ENCODE assay signal across 22 mouse cellular contexts in the genomic region with DNA sequence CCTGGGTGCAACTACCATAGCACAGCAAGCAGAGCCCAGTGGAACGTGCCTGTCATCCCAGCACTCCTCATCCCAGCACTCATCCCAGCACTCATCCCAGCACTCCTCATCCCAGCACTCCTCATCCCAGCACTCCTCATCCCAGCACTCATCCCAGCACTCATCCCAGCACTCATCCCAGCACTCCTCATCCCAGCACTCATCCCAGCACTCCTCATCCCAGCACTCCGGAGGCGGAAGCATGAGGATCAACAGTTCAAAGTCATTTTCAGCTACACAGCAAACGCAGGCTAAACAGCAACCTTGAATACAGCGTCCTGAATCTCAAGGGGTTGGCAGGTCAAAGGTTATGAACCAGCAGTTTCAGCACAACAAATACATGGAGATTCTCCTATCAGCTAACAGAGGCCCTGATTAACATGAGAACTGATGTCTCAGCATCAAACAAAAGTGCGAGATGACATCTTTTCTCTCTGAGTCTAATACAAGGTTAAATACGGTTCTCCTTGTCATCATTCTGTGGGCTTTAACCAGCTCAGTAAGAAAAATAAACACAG.
A peak's percentile ranks its signal among the peaks of the same experiment; 100 is the strongest.
DNase-seq lines count a peak whose midpoint lies in the region; ATAC-seq and TF ChIP-seq lines count a peak whose summit lies in the region.
"Had no signal": no experiment of that assay in that cellular context is flagged by ENCODE, and none has a peak within 500 bp of the region (broad histone marks: within the 10 kb centered on the region; RNA-seq: fewer than 3 reads in every experiment).

No protein-coding gene starts in this region.

- no peaks in the 10 kb centered on the region for H3K9me3 ChIP-seq in hindbrain, embryonic 11.5 days (ENCODE audit: control insufficient read depth, low read length)
- no peaks in the 10 kb centered on the region for H3K9me3 ChIP-seq in hindbrain, embryonic 16.5 days (ENCODE audit: control insufficient read depth, low read length)
- H3K9me3 ChIP-seq in ES-E14 (ENCODE audit: control insufficient read depth, insufficient read depth, low read depth, low read length) = no peaks in the 10 kb centered on the region
- no peaks in the 10 kb centered on the region for H3K9me3 ChIP-seq in embryonic facial prominence, embryonic 10.5 days
- H3K9me3 ChIP-seq: embryonic facial prominence, embryonic 15.5 days; forebrain, embryonic 10.5 days; heart, embryonic 12.5 days; hindbrain, embryonic 15.5 days had no signal

- no peak overlapping the region for H3K9ac ChIP-seq in hindbrain, embryonic 11.5 days (ENCODE audit: low read depth, low read length)
- H3K9ac ChIP-seq in hindbrain, embryonic 16.5 days (ENCODE audit: low read depth, low read length) = no peak overlapping the region
- H3K9ac ChIP-seq in ES-E14 (ENCODE audit: insufficient read depth, low read depth, low read length, poor library complexity, severe bottlenecking) = no peak overlapping the region
- H3K9ac ChIP-seq: embryonic facial prominence, embryonic 15.5 days; heart, embryonic 12.5 days; hindbrain, embryonic 15.5 days had no signal

- 36% methylated on average over 7 of the region's 7 CpGs for WGBS in hindbrain, embryonic 11.5 days
- 44% methylated on average over 7 of the region's 7 CpGs for WGBS in hindbrain, embryonic 16.5 days
- 54% methylated on average over 7 of the region's 7 CpGs for whole genome bisulfite sequencing in embryonic facial prominence, embryonic 10.5 days

- in situ Hi-C loops in ES-E14 (cut with MboI; ENCODE audit: low sequenced_read_pairs in 2 of 2, unreplicated experiment in 2 of 2) = no loop called here

- H3K27me3 ChIP-seq in hindbrain, embryonic 11.5 days (ENCODE audit: control insufficient read depth, insufficient read depth, low read length) = no peaks in the 10 kb centered on the region
- H3K27me3 ChIP-seq in hindbrain, embryonic 16.5 days (replicated peaks; ENCODE audit: control insufficient read depth, insufficient read depth, low read length) = no peaks in the 10 kb centered on the region
- no peaks in the 10 kb centered on the region for H3K27me3 ChIP-seq in embryonic facial prominence, embryonic 10.5 days (replicated peaks; ENCODE audit: low read depth, poor library complexity, severe bottlenecking)
- H3K27me3 ChIP-seq: embryonic facial prominence, embryonic 15.5 days; heart, embryonic 12.5 days; hindbrain, embryonic 15.5 days had no signal

- peak; percentile 14 for DNase-seq in hindbrain, embryonic 11.5 days (ENCODE audit: low spot score)
- DNase-seq in ES-E14 (ENCODE audit: low read depth, low spot score) = peak; percentile 25
- DNase-seq in WW6 (ENCODE audit: low read depth, low spot score) = peak; percentile 5
- DNase-seq in embryonic facial prominence, embryonic 10.5 days (ENCODE audit: low spot score) = peak; percentile 3
- DNase-seq in T-cell, adult 2 months (ENCODE audit: low spot score) = no peak
- DNase-seq in cerebellum, adult 9-10 months = no peak
- DNase-seq: adrenal gland, postnatal 14 days; cerebellum, adult 11-12 months; cerebellum, postnatal 10 days; gastrocnemius, adult 2 months; gastrocnemius, postnatal 25 days; kidney, adult 8-10 months had no signal

- H3K4me3 ChIP-seq in hindbrain, embryonic 11.5 days (ENCODE audit: low read depth, low read length) = no peak overlapping the region
- no peak overlapping the region for H3K4me3 ChIP-seq in hindbrain, embryonic 16.5 days (ENCODE audit: low read length)
- no peak overlapping the region for H3K4me3 ChIP-seq in ES-E14 (ENCODE audit: insufficient read depth in 1 of 2, low read depth in 1 of 2, low read length in 2 of 2, poor library complexity in 1 of 2, severe bottlenecking in 1 of 2)
- no peak overlapping the region for H3K4me3 ChIP-seq in embryonic facial prominence, embryonic 10.5 days
- H3K4me3 ChIP-seq: embryonic facial prominence, embryonic 15.5 days; erythroblast, embryonic 14.5 days; forebrain, embryonic 10.5 days; gastrocnemius, adult 2 months; heart, embryonic 12.5 days; hindbrain, embryonic 10.5 days; hindbrain, embryonic 15.5 days had no signal

- no peak for ATAC-seq in hindbrain, embryonic 11.5 days (ENCODE audit: low FRiP score)
- no peak for ATAC-seq in hindbrain, embryonic 16.5 days
- ATAC-seq: forebrain, embryonic 14.5 days; inflammation-experienced regulatory T-cells, adult 6 months; intestine, postnatal 0 days had no signal

- H3K4me1 ChIP-seq in hindbrain, embryonic 11.5 days (replicated peaks; ENCODE audit: control insufficient read depth, insufficient read depth, low read length) = no peaks in the 10 kb centered on the region
- no peaks in the 10 kb centered on the region for H3K4me1 ChIP-seq in hindbrain, embryonic 16.5 days (ENCODE audit: control insufficient read depth, insufficient read depth, low read depth, low read length)
- peaks cover 0 to 6% of the 10 kb centered on the region in 2 experiments; a peak in 2 of 4 replicates for H3K4me1 ChIP-seq in ES-E14 (ENCODE audit: control insufficient read depth in 2 of 2, insufficient read depth in 2 of 2, low read length in 2 of 2, poor library complexity in 1 of 2)
- no peaks in the 10 kb centered on the region for H3K4me1 ChIP-seq in embryonic facial prominence, embryonic 10.5 days
- H3K4me1 ChIP-seq: embryonic facial prominence, embryonic 15.5 days; forebrain, embryonic 10.5 days; heart, embryonic 12.5 days; hindbrain, embryonic 15.5 days had no signal

- no peak overlapping the region for H3K4me2 ChIP-seq in hindbrain, embryonic 11.5 days (replicated peaks; ENCODE audit: low read depth, low read length)
- H3K4me2 ChIP-seq in hindbrain, embryonic 16.5 days (ENCODE audit: low read length) = no peak overlapping the region
- H3K4me2 ChIP-seq: embryonic facial prominence, embryonic 15.5 days; heart, embryonic 12.5 days; hindbrain, embryonic 15.5 days had no signal

- no peaks in the 10 kb centered on the region for H3K36me3 ChIP-seq in hindbrain, embryonic 11.5 days (ENCODE audit: control insufficient read depth, insufficient read depth, low read length)
- no peaks in the 10 kb centered on the region for H3K36me3 ChIP-seq in hindbrain, embryonic 16.5 days (ENCODE audit: control insufficient read depth, insufficient read depth, low read length)
- H3K36me3 ChIP-seq in ES-E14 (ENCODE audit: control insufficient read depth, insufficient read depth, low read length, poor library complexity, severe bottlenecking) = no peaks in the 10 kb centered on the region
- no peaks in the 10 kb centered on the region for H3K36me3 ChIP-seq in embryonic facial prominence, embryonic 10.5 days (replicated peaks)
- H3K36me3 ChIP-seq: embryonic facial prominence, embryonic 15.5 days; forebrain, embryonic 10.5 days; heart, embryonic 12.5 days; hindbrain, embryonic 10.5 days; hindbrain, embryonic 15.5 days had no signal

- H3K27ac ChIP-seq in hindbrain, embryonic 11.5 days (ENCODE audit: low read depth, low read length) = no peak overlapping the region
- H3K27ac ChIP-seq in hindbrain, embryonic 16.5 days (ENCODE audit: low read depth, low read length) = no peak overlapping the region
- H3K27ac ChIP-seq in ES-E14 (ENCODE audit: insufficient read depth, low read depth, low read length, poor library complexity, severe bottlenecking) = no peak overlapping the region
- H3K27ac ChIP-seq in embryonic facial prominence, embryonic 10.5 days (replicated peaks) = no peak overlapping the region
- H3K27ac ChIP-seq: embryonic facial prominence, embryonic 15.5 days; forebrain, embryonic 10.5 days; gastrocnemius, adult 2 months; hindbrain, embryonic 10.5 days; hindbrain, embryonic 15.5 days had no signal

TF ChIP-seq in ES-E14, 5 proteins besides CTCF, POLR2A, EP300 and RAD21:
- TF ChIP-seq ZC3H11A (IDR thresholded peaks at IDR 0.05; ENCODE audit: borderline replicate concordance, low read depth, low read length) (no peak), HCFC1 (IDR thresholded peaks at IDR 0.05; ENCODE audit: borderline replicate concordance, insufficient read depth, low read length) (no peak), CHD2 (IDR thresholded peaks at IDR 0.05; ENCODE audit: low read depth, low read length) (no peak), MAFK (IDR thresholded peaks at IDR 0.05; ENCODE audit: insufficient read depth, low read depth, low read length) (no peak), ZNF384 (IDR thresholded peaks at IDR 0.05; ENCODE audit: low read depth, low read length) (no peak)
TF ChIP-seq in ES-E14: peak in this region for 0.

Comparison
In these comparisons a context has a peak if more than half of its experiments do, and no peak if none do; other contexts are left out.
1. DNase-seq: peak in hindbrain, embryonic 11.5 days (single experiment), ES-E14 (single experiment), WW6 (single experiment) and embryonic facial prominence, embryonic 10.5 days (single experiment); none in T-cell, adult 2 months (single experiment) and cerebellum, adult 9-10 months (single experiment).